Mouse (Mus musculus): ENCODE measurements around the gene Rhot1. TPM values are rescaled to one million over a fixed set of nuclear protein-coding genes. Genes with fewer than 3 reads are reported as not detected.
"Not testable (repeated sequence)": the region's sequence is repeated elsewhere in the genome, so short reads cannot be mapped to it uniquely, and the experiment has no call there.

Gene Rhot1
- 10 to 100 TPM; 25.1 to 28.2 TPM for polyA plus RNA-seq (2017; shearing (Covaris generic))

DNA sequence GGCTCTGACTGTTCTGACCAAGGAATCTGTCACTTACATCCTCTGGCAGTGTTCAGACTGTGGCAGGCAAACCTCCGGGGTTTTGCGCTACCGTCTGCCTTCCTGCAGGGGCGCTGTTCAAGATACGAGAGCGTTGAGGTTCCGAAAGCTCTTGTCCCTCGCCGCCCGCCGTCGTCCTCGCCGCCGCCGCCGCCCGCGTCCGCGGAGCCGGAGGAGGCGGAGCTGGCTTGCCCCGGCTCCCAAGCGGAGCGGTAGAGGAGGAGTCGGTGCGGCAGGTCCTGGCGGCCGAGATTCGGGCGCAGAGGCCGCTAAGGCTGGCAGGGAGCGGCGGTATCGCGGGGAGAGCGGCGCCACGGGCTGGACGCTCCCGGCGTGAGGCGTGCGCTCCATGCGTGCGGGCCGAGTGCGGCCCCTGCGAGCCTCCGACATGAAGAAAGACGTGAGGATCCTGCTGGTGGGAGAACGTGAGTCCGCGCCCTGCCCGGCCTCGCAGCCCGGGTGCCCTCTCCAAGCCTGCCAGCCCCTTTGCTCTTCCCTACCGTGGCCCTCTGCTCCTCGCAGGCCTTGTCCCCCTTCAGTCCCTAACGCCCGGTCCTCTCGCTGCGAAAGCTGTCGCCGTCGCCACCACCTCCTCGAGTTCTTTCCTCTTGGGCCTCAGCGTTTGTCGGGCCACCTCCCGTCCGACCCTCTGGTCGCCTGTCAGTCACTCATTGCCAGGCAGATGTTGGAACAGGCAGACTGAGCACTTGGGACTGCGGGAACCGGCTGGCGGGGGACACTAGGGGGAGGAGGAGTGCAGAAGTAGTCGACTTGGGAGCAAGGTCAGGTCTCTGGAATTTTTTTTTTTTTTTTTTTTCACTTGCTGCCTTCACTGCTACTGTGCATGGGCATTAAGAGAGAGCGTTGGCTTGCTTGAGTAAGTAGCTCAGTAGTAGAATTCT, at the start of gene Rhot1:
Gene Rhot1 (plus strand): TSS at position 160 of the 941 bp plus-strand sequence.
- peak; percentile 93 for ATAC-seq

DNA sequence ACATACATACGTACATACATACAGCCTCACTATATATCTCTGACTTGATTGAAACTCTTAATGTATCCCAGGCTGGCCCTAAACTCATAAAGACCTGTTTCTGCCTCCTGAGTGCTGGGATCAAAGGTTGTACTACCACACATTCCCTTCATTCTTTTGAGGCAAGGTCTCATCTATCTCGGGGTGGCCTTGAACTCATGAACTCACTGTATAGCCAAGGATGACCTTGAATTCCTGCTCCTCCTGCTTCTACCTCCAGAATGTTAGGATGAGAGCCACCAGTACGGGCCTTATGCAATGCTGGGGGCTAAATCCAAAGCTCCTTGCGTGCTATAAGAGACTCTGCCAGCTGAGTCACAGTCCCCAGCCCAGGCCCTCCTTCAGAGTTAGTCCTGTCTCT, 47.8 kb upstream of the Rhot1 start:
- ATAC-seq: no peak

DNA sequence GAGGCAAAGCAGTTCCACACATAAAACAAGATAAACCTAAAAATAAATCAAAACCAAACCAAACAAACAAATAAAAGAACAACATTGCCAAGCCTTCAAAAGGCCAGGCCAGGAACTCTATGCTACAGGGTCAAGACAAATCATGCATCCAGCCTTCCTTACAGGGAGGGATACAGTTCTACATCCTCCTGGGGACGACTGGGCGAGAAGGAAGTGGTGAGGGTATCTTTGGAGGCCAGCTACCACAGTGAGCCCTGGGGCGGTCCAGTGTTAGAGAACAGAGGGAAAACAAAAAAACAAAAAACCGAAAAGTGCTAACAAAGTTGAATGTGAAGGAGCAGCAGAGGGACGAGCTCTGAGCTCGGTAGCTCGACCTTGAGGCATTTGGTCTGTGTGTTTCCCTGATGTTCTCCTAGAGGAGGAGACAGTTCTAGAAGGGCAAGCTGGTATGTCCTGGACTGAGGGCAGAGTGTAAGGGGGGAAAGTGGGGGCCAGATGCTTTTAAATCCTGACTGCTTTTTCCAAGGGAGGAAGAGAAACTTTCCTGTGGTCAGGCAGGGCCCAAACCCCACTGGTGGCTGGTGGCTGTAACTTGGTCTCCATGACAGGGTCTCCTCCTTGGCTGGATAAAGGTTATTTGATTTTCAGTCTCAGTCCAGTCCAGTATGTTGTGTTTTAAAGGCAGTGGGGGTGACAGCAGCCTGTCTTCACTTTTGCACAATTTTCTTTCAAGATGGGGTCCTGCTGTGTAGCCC, 45.3 kb upstream of the Rhot1 start:
- ATAC-seq: no peak

DNA sequence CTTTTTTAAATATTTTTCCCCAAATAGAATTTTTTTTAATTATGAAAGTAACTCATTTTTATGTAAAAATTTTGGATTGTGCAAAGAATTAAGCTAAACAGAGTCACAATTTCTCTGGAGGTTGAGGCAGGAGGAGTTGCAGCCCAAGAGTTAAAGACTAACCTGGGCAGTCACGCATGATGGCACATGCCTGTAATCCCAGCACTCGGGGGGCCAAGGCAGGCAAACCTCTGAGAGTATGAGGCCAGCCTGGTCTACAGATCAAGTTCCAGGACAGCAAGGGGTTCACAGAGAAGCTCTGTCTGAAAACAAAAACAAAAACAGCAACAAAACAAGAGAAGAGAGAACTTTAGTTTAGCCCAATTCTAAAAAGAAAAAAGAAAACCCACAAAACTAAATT, 44.6 kb upstream of the Rhot1 start:
- ATAC-seq: no peak

DNA sequence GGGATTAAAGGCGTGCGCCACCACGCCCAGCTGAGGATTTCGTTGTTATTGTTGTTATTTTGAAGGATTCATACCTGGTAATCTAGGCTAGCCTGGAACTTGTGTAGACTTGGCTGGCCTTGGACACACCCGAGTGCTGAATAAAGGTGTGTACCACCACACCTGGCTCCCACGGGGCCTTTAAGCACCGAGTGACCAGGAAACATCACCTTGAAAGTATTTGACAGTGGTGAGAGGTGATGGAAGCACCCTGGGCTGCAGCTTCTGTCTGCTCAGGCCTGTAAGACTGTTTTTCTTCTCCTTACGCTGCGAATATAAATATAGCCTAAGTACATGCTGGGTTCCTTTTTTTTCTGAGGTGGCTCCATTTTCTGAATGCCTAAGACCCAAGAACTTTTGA, 40.7 kb upstream of the Rhot1 start:
- no peak for ATAC-seq

DNA sequence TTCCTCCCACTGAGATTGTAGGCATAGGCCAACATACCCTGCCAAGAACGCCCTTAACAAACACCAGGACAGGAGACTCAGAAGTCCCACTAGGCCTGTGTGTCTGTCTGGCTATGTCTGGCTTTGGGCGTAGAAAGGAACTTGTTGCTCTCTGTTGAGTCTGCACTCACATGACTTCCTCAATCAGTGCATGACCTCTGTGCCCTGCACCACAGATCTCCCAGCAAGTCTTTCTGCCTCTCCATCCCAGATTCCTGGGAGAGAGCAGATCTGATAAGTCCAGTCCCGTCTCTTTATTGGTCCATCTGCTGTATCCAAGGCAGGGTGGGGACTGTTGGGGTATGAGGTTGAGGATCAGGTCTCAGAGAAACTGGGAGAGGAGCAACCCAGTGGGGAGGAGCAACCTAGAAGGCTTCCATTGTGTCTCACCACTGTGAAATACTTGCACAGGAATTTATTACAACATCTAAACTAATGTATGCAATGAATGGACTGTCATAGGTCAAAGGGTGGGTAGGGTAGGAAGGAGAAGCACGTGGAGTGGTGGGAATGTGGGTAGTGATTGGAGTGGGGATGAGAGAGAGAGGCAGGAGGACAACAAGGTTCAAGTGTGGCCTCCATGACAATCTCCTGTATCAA, 40.1 kb upstream of the Rhot1 start:
- no peak for ATAC-seq

DNA sequence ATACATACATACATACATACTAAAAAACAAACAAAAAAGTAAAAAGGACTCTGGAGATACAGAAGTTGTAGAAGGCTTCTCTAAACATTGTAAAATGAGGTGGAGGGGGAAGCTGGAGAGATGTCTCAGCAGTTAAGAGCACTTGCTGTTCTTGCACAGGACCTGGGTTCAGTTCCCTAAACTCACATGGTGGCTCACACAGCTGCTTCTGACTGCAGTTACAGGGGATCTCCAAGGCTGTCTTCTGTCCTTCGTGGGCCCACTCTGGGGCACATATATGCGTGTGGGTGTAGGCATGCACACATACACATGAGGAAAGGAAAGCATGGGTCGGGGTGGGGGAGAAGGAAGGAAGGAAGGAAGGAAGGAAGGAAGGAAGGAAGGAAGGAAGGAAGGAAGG, 39.2 kb upstream of the Rhot1 start:
- no peak for ATAC-seq

DNA sequence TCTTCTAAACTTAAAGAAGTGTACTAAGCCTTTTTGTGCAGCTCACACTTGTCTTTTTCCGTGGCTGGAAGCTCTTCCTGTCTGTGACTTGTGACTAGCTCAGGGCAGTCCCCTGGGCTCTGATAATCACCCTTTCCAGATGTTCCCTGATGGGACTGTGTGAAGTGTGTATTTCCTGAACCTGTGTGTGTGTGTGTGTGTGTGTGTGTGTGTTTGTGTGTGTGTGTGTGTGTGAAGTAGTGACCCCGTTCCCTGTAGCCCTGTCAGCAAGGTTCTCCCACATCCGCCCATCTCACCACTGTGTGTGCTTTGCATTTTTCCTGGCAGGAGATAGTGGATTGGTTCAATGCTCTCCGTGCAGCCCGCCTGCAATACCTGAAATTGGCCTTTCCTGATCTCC, 38.5 kb upstream of the Rhot1 start:
- no peak for ATAC-seq

DNA sequence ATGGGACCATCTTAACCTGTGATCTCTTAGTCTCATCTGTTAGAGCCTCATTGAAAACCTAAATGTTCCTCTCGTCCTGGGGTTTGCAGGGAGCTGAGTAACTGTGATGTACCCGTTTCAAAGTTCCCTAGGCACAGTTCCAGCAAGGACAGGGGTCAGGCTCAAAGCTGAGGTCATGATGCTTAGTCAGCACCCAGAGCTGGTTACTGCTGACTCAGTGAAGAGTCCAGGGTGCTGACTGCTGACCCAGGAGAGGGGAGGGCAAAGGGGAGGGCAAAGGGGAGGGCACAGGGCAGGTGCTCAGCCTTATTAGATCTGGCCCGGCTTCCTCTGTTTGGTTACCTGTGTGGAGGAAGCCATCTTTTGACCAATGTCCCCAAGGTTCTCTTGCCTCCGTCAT, 36.9 kb upstream of the Rhot1 start:
- no peak for ATAC-seq

DNA sequence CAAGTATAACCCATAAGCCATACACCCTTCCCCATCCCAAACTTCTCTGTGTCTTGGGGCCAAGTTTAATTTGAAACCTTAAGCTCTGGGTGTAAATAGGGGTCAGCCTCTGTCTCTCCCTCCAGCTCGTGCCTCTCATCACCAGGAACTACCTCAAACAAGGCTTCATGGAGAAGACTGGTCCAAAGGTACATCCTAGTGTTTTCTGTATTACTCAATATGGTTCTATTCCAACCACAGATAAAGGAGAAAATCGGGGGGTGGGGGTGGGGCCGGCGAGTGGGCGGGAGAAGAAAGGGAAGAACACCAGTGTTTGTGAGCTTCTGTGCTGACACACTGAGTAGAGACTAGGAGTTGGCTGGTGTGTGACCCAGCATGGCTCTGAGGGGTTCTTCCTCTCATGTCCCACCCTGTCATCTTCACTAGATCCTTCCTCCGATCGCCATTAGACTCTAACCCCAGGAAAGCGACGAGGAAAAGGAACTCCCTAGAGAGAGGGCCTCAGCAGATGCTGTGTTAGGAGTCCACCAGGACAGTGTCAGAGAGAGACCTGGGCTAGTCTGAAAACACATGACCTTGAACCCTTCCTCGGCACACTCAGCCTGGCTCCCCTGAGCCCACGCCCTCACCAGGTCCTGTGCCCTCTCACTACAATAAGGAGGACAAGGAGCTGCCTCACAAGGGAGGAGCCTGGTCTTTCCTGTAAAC, 34.7 kb upstream of the Rhot1 start:
- no peak for ATAC-seq

DNA sequence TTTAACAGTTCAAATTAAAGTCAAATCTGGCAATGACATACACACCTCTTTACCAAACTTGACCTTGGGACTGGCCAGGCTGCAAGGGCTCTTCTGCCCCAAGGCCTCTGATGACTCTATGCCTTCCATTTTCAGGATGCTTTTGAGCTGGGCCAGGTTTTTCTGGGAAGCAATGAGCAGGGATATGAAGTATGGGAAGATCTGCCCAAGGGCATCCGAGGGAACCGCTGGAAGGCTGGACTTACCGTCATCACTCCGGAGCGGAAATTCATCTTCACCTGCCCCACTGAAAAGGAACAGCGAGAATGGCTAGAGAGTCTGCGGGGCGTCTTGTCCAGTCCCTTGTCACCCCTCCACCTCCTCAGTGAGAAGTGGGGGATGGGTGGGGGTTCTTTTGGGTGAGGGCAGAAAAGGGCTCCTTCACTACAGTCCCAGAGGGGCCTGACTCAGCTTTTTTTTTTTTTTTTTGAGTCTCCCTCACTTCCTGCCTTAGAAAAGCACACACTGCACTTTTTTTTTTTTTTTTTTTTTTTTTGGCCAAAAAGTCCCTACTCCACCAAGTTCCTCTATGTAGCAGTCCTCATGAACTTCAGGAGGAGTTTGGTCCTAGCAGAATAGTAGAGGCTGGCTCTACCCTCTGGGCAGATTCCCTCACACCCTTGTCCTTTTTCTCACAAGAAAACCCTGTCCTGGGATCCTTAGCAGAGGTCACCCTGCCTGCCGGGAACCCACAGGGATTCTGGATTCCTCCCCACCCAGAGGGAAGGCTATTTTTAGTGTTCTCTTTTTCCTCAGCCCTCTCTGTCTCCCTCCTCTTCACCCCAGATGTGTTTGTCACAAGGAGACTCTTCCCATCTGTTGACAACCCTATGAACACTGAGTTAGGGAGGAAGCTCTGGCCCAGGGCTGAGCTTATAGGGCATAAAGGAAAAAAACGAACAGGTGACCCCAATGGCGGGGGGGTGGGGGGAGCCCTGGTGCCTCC, 31.6 kb upstream of the Rhot1 start:
- no peak for ATAC-seq

DNA sequence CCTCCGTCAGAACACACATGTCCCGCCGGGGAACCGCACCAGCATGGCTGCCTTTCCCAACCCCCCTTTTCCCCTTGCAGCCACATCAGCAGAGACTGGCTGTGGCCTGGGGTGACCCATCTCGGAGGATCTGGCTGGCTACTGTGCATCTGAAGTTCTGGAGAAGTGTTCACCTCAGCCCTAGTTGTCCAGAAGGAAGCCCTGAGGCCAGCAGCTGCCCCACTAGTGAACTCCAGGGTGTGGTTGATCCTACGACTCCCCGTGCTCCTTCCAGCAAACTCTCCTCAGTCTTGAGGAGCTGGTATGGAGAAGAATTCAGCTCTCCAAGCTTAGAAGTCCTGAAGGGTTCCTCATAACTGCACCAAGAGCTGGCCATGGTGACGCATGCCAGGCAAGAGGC, 30.5 kb upstream of the Rhot1 start:
- no peak for ATAC-seq

DNA sequence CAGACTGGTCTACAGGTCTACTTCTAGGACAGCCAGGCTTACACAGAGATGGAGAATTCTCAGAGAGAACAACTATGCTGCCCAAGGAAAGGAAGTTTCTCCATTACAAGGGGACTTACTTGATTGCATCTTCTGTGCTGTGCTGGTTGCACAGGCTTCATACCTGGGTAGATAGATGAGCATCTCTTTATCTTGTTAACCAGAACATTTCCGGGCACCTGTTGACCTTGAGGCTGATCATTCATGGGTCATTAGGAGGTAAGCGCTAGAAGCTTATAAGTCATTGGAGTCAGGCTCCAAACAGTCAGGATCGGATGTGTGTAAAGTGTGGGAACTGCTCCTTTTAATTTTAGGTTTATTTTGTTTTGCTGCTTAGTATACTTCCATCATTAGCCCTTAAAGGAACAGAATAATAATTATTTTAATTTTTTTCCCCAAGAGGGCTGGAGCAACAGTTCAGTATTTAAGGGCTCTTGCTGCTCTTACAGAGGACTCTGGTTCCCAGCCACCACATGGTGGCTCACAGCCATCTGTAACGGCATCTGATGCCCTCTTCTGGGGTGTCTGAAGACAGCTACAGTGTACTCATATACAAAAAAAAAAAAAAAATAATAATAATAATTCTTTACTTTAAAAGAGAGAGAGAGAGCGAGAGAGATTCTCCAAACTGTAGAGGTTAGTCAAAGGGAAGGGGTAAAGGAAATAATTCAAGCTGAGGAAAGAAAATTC, 27.6 kb upstream of the Rhot1 start:
- no peak for ATAC-seq

DNA sequence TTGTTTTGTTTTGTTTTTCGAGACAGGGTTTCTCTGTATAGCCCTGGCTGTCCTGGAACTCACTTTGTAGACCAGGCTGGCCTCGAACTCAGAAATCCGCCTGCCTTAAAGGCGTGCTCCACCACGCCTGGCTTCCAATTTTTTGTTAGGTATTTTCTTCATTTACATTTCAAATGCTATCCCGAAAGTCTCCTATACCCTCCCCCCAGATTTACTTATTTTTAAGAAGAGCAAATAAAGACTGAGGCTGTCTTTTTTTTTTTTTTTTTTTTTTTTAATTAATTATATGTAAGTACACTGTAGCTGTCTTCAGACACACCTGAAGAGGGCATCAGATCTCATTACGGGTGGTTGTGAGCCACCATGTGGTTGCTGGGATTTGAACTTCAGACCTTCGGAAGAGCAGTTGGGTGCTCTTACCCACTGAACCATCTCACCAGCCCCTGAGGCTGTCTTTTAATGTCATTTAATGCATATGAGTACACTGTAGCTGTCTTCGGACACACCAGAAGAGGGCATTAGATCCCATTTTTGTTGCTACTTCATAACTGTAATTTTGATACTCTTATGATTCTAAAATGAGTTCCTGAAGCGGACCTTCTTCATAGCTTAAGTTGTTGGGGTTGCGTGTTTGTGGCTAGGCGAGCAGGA, 25.6 kb upstream of the Rhot1 start:
- ATAC-seq: peak; percentile 35

DNA sequence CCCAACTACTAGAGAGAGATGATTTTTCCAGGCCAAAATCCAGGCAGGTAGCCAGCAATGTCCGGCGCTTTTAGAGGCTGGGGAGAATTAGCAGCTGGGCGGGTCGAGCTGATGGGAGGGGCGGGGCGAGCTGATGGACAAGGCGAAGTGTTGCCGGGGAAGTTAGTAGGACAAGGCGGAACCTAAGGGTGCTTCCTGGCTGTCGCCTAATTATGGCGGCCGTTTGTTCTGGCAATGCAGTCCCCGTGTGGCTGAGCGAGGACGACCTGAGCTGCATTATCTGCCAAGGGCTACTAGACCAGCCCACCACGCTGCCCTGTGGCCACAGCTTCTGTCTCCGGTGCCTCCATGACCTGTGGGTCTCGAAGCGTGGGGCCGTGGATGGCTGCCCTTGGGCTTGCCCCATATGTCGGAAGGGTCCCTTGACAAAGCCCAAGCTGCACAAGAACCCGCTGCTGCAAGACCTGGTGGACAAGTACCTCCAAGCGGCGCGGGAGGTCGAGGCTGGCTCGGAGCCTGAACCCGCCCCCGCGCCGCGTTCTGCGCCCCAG, 25.0 kb upstream of the Rhot1 start, which contains the start of gene Rnf135:
Gene Rnf135 (plus strand): TSS at position 147 of the 551 bp plus-strand sequence.
- peak; percentile 93 for ATAC-seq

DNA sequence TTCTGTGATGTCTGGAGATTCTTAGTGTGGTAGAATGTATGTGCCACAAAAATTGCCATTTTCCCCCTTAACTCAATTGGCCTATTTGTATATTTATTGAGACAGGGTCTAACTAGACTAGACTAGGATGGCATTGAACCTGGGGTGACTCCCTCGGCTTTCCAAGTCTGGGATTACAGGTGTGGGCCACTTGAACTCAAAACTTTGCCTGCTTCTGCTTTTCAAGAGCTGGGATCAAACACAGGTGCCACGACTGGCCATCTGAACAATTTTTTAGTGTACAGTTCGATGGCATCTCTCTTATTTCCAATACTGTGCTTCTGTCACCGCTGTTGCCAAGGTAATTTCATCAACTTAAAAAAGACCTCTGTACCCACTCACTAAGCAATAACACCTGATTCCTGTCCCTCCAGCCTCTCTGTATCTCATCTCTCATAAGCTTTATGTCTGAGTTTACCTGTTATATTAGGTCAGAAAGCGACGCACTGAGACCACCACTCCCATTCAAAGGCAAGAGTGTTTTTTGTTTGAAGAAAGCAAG, 24.2 kb upstream of the Rhot1 start:
- ATAC-seq: no peak

DNA sequence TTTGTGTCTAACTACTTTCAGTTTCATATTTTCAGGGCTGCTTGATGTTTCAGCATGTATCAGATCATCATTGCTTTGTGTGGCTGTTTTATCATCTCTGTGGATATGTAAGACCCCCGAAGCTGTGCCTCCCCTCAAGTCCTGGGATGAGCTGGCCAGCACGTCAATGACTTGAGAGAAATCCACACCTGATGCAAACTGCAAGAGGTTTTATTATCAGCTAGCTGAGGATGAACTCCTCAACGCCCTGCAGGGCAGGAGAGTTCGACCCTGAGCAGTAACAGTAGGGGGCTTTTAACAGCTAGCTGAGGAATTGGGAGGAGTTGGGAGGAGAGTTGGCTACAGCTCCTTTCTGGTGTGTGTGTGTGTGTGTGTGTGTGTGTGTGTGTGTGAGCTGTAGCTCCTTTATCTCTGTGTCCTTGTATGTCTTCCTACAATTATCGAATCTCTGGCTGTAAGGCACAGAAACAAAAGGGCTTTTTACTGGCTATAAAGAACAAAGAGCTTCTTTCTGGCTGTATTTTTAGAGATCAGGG, 23.3 kb upstream of the Rhot1 start:
- ATAC-seq: not testable (repeated sequence)

DNA sequence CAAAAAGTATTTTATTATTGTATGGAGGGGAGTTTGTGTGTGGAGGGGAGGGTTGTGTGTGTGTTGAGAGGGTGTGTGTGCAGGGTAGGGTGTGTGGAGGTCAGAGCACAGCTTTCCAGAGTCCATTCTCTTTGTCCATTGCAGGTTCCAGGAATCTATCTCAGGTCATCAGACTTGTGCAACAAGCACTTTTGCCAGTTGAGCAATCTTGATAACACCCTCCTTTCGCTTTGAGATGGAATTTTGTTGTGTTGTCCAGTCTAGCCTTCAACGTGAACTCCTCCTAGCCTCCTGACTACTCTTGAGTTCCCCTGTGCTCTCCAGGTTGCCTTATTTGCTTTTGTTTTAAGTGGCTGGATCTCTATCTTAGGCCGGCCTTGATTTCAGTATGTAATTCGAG, 18.5 kb upstream of the Rhot1 start:
- no peak for ATAC-seq

DNA sequence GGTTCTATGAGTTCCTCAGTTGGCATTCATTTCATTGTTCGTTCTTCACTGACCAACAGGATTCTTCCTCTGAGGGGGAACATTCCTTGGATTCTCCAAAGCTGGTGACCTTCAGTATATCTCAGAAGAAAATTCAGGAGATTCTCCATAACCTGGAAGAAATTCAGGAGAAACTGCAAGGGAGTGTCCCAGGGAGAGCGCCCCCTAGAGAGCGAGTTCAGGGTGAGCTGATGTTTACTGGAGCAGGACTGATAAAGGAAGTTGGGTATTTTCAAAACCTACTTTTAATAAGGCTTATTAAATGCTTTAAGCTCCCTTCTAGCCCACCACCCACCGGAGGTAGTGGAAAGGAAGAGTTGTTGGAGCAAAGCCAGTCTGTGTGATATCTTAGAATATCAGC, 15.0 kb upstream of the Rhot1 start:
- no peak for ATAC-seq
